Mouse (Mus musculus): ENCODE data around the gene Ppard. TPM values are rescaled to one million over a fixed set of nuclear protein-coding genes. Genes with fewer than 3 reads are reported as not detected.
"Not testable (repeated sequence)": the region's sequence is repeated elsewhere in the genome, so short reads cannot be mapped to it uniquely, and the experiment has no call there.

Ppard gene
- polyA plus RNA-seq, 1 experiment from 2014 or later, result 4.6 TPM

GRCm38 (mm10) chr17:28207591-28208313 is 24.7 kb upstream of the Ppard start, which contains the start of gene Def6:
Gene Def6 (plus strand): TSS chr17:28207778.
- H3K36me3 ChIP-seq, result peaks cover 4% of the 10 kb centered on the region; the same call in 1 of the 2 replicates
- 18% methylated on average over 26 of the region's 26 CpGs for WGBS
- peak within 1 kb of the TSS; percentile 48 for H3K9ac ChIP-seq
- H3K27me3 ChIP-seq (replicated peaks), result no peaks in the 10 kb centered on the region
- H3K4me2 ChIP-seq, result peak within 1 kb of the TSS; percentile 80
- peak; percentile 86 for ATAC-seq (ENCODE audit: insufficient read depth, low FRiP score, low read depth)
- H3K4me1 ChIP-seq, result peaks cover 12% of the 10 kb centered on the region
- H3K9me3 ChIP-seq, result no peaks in the 10 kb centered on the region
- peak within 1 kb of the TSS; percentile 89 for H3K27ac ChIP-seq
- H3K4me3 ChIP-seq (replicated peaks), result peak within 1 kb of the TSS; percentile 44

DNA sequence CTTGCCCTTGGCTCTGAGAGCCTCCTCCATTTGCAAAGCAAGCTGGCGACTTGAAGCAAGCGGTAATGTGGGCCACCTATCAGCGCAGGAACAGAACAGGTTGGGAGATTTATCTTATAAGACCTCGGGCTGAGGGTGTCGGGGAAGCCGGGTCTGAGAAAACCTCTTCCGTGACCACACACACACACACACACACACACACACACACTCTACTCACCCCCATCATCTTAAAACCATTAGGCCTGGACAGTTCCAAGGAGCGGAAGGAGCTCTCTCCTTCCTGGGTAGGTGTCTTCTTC is 24.2 kb upstream of the Ppard start:
- Histone ChIP-seq H3K27me3 (replicated peaks) (no peaks in the 10 kb centered on the region), H3K9ac (peak overlapping the region; percentile 48; the same call in 1 of the 2 replicates), H3K4me1 (peaks cover 12% of the 10 kb centered on the region), H3K9me3 (no peaks in the 10 kb centered on the region), H3K27ac (peak overlapping the region; percentile 89; the same call in 1 of the 2 replicates), H3K4me3 (replicated peaks) (peak overlapping the region; percentile 44), H3K4me2 (peak overlapping the region; percentile 80), H3K36me3 (no peaks in the 10 kb centered on the region)
- ATAC-seq (ENCODE audit: insufficient read depth, low FRiP score, low read depth), result no peak
- WGBS, result 62% methylated on average over 8 of the region's 8 CpGs

GRCm38 (mm10) chr17:28209457-28210110 is 22.9 kb upstream of the Ppard start:
- Histone ChIP-seq H3K27ac (no peak overlapping the region), H3K9me3 (no peaks in the 10 kb centered on the region), H3K4me2 (no peak overlapping the region), H3K9ac (no peak overlapping the region), H3K4me3 (replicated peaks) (no peak overlapping the region), H3K4me1 (peaks cover 12% of the 10 kb centered on the region), H3K36me3 (no peaks in the 10 kb centered on the region), H3K27me3 (replicated peaks) (no peaks in the 10 kb centered on the region)
- no peak for ATAC-seq (ENCODE audit: insufficient read depth, low FRiP score, low read depth)
- 60% methylated on average over 4 of the region's 4 CpGs for WGBS

DNA sequence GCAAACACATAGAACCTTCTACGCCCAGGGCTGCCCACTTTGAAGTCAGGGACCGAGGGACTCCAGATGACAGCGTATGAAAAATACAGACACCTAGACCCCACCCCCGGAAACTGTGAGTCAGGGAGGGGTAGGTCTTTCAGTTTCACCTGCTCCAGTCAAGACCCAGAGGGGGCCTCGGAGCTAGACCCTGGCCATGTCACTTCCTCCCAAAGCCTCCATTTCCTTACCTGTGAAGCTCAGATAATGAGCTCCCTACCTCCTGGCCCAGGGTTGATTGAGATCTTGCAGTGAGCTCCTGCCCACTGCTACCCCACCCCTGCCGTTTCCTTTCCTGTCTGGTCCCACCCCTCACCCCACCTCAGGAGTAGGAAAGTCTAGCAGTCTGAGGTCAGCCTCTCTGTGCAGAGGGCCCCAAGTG is 20.6 kb upstream of the Ppard start:
- Histone ChIP-seq H3K36me3 (no peaks in the 10 kb centered on the region), H3K4me3 (replicated peaks) (no peak overlapping the region), H3K4me1 (peaks cover 11% of the 10 kb centered on the region), H3K9ac (no peak overlapping the region), H3K9me3 (no peaks in the 10 kb centered on the region), H3K27ac (no peak overlapping the region), H3K4me2 (no peak overlapping the region), H3K27me3 (replicated peaks) (no peaks in the 10 kb centered on the region)
- ATAC-seq (ENCODE audit: insufficient read depth, low FRiP score, low read depth), result no peak
- 69% methylated on average over 6 of the region's 6 CpGs for WGBS

DNA sequence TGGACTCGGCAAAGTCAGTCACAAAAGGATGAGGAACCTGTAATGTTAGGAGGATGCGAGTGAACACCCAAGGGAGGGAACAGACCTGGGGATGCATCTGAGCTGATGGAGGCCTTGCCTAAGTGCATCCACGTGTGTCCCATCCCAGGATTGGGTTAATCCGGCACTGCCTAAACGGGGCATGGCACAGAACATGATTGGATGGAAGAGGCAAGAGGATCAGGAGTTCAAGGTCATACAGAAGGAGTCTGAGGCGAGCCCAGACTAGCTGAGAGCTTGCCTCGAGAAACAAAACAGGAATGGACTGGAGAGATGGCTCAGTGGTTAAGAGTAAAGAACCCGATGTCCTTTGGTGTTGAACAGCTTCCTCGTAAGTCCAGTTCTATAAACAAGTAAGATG is 20.1 kb upstream of the Ppard start:
- Histone ChIP-seq H3K9me3 (no peaks in the 10 kb centered on the region), H3K27ac (no peak overlapping the region; the same call in 1 of the 2 replicates), H3K9ac (no peak overlapping the region), H3K4me2 (no peak overlapping the region), H3K4me1 (peaks cover 8% of the 10 kb centered on the region), H3K36me3 (no peaks in the 10 kb centered on the region), H3K27me3 (replicated peaks) (no peaks in the 10 kb centered on the region), H3K4me3 (replicated peaks) (no peak overlapping the region)
- 55% methylated on average over 9 of the region's 9 CpGs for WGBS
- ATAC-seq (ENCODE audit: insufficient read depth, low FRiP score, low read depth), result no peak

GRCm38 (mm10) chr17:28213236-28213635 is 19.3 kb upstream of the Ppard start:
- no peak overlapping the region for H3K4me2 ChIP-seq
- ATAC-seq (ENCODE audit: insufficient read depth, low FRiP score, low read depth), result peak; percentile 45; the same call in 1 of the 2 replicates
- H3K27ac ChIP-seq, result no peak overlapping the region; the same call in 1 of the 2 replicates
- H3K4me1 ChIP-seq, result 0 out of 2 replicates have a peak, but pooled peaks cover 9% of the 10 kb centered on the region
- no peaks in the 10 kb centered on the region for H3K36me3 ChIP-seq
- H3K27me3 ChIP-seq (replicated peaks), result no peaks in the 10 kb centered on the region
- 28% methylated on average over 4 of the region's 4 CpGs for WGBS
- H3K4me3 ChIP-seq (replicated peaks), result no peak overlapping the region
- H3K9ac ChIP-seq, result no peak overlapping the region
- no peaks in the 10 kb centered on the region for H3K9me3 ChIP-seq

DNA sequence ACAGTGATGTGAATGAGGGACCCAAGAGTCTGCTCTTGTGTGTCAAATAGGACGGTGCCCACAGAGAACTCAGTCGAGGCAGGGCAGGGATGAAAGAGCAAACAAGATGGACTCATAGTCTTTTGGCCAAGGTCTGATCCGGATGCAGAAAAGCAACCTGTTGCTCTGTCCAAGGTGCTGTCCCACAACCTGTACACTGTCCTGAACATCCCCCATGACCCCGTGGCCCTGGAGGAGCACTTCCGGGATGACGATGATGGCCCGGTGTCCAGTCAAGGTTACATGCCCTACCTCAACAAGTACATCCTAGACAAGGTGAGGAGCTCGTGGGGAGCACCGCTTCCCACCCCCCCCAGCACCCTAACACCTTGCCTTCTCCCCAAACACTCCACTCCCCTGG is 15.7 kb upstream of the Ppard start:
- H3K4me2 ChIP-seq, result no peak overlapping the region
- no peaks in the 10 kb centered on the region for H3K27me3 ChIP-seq (replicated peaks)
- no peak overlapping the region for H3K4me3 ChIP-seq (replicated peaks)
- no peaks in the 10 kb centered on the region for H3K36me3 ChIP-seq
- no peak overlapping the region for H3K27ac ChIP-seq
- H3K9ac ChIP-seq, result no peak overlapping the region
- WGBS, result 81% methylated on average over 9 of the region's 9 CpGs
- H3K4me1 ChIP-seq, result 0 out of 2 replicates have a peak, but pooled peaks cover 12% of the 10 kb centered on the region
- ATAC-seq (ENCODE audit: insufficient read depth, low FRiP score, low read depth), result no peak
- no peaks in the 10 kb centered on the region for H3K9me3 ChIP-seq

- Histone ChIP-seq H3K36me3 (no peaks in the 10 kb centered on the region), H3K27me3 (replicated peaks) (no peaks in the 10 kb centered on the region), H3K4me2 (peak overlapping the region; percentile 6; the same call in 1 of the 2 replicates), H3K4me1 (0 out of 2 replicates have a peak, but pooled peaks cover 12% of the 10 kb centered on the region), H3K9me3 (no peaks in the 10 kb centered on the region), H3K4me3 (replicated peaks) (no peak overlapping the region), H3K27ac (peak overlapping the region; percentile 51; the same call in 1 of the 2 replicates), H3K9ac (no peak overlapping the region)
- 27% methylated on average over 23 of the region's 23 CpGs for WGBS
- no peak for ATAC-seq (ENCODE audit: insufficient read depth, low FRiP score, low read depth)
These were observed 14.5 kb upstream of the Ppard start for GRCm38 (mm10) chr17:28217721-28218649.

- H3K4me2 ChIP-seq; H3K9ac ChIP-seq; H3K27me3 ChIP-seq (replicated peaks); H3K4me3 ChIP-seq (replicated peaks); H3K36me3 ChIP-seq; ATAC-seq (ENCODE audit: insufficient read depth, low FRiP score, low read depth); H3K9me3 ChIP-seq; H3K27ac ChIP-seq: not testable (repeated sequence)
- H3K4me1 ChIP-seq, result peaks cover 28% of the 10 kb centered on the region; the same call in 1 of the 2 replicates
- 91% methylated on average over 10 of the region's 10 CpGs for WGBS
These were observed 10.0 kb upstream of the Ppard start for GRCm38 (mm10) chr17:28222463-28222862.

GRCm38 (mm10) chr17:28223561-28224391 is 8.7 kb upstream of the Ppard start:
- 1% methylated on average over 46 of the region's 46 CpGs for WGBS
- no peaks in the 10 kb centered on the region for H3K9me3 ChIP-seq
- peaks cover 5% of the 10 kb centered on the region; the same call in 1 of the 2 replicates for H3K36me3 ChIP-seq
- H3K4me2 ChIP-seq, result peak overlapping the region; percentile 99
- H3K4me3 ChIP-seq (replicated peaks), result peak overlapping the region; percentile 52
- peak; percentile 92 for ATAC-seq (ENCODE audit: insufficient read depth, low FRiP score, low read depth)
- peaks cover 21% of the 10 kb centered on the region; the same call in 1 of the 2 replicates for H3K4me1 ChIP-seq
- peak overlapping the region; percentile 63 for H3K9ac ChIP-seq
- peak overlapping the region; percentile 91 for H3K27ac ChIP-seq
- no peaks in the 10 kb centered on the region for H3K27me3 ChIP-seq (replicated peaks)

DNA sequence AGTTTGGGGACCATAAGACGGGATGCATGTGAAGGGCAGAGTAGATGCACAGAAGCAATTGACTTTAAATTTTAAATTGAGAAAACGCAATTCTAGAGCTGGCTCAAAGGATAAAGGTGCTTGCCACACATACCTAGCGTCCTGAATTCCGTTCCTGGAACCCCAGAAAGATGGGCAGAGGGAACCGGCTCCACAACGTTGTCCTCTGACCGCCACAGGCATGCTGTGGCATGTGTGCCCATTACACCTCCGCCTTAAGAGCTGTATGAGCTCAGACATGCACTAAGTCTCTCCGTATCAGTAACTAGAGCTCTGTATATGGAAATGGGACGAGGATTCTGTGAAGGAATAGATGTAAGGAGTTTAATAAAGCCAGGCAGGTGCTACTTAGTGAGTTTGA is 7.9 kb upstream of the Ppard start:
- 77% methylated on average over 10 of the region's 10 CpGs for WGBS
- H3K27ac ChIP-seq, result peak overlapping the region; percentile 91
- H3K4me3 ChIP-seq (replicated peaks), result no peak overlapping the region
- H3K9me3 ChIP-seq, result no peaks in the 10 kb centered on the region
- H3K4me2 ChIP-seq, result no peak overlapping the region
- H3K36me3 ChIP-seq, result peaks cover 5% of the 10 kb centered on the region; the same call in 1 of the 2 replicates
- no peaks in the 10 kb centered on the region for H3K27me3 ChIP-seq (replicated peaks)
- H3K9ac ChIP-seq, result no peak overlapping the region
- no peak for ATAC-seq (ENCODE audit: insufficient read depth, low FRiP score, low read depth)
- H3K4me1 ChIP-seq, result peaks cover 20% of the 10 kb centered on the region; the same call in 1 of the 2 replicates
